Mouse (Mus musculus) heart, embryonic 16.5 days (tissue): ENCODE data around the gene 1700049E17Rik2. TPM values are rescaled to one million over a fixed set of nuclear protein-coding genes. Genes with fewer than 3 reads are reported as not detected.
"Not testable (repeated sequence)": the region's sequence is repeated elsewhere in the genome, so short reads cannot be mapped to it uniquely, and the experiment has no call there.

Experiments
- ATAC-seq: fragments of 200-750 bp; cut with Nextera tagmentation; replicated peaks from 2 replicates; pipeline ENCODE4 v1.8.0; 2017; ENCODE audit warnings: moderate number of reproducible peaks; ENCODE audit not compliant: insufficient read depth, low FRiP score; ENCODE audit errors: extremely low read depth
- H3K27ac ChIP-seq: fragments of 300-500 bp; sonication (generic); 2 replicates; pipeline ENCODE4 v1.5.1; 2014; ENCODE audit warnings: mild to moderate bottlenecking, low read length, control low read depth, moderate library complexity
- H3K27me3 ChIP-seq: fragments of 300-500 bp; sonication (generic); 2 replicates; pipeline ENCODE4 v1.6.1; 2014; ENCODE audit warnings: low read length, mixed read lengths; ENCODE audit not compliant: control insufficient read depth, insufficient read depth
- H3K36me3 ChIP-seq: fragments of 300-500 bp; sonication (generic); 2 replicates; pipeline ENCODE4 v1.6.1; 2014; ENCODE audit not compliant: control insufficient read depth, insufficient read depth
- H3K4me1 ChIP-seq: fragments of 300-500 bp; sonication (generic); 2 replicates; pipeline ENCODE4 v1.6.1; 2014; ENCODE audit warnings: low read length, mixed read lengths; ENCODE audit not compliant: control insufficient read depth, insufficient read depth
- H3K4me2 ChIP-seq: fragments of 300-500 bp; sonication (generic); 2 replicates; pipeline ENCODE4 v1.6.1; 2014; ENCODE audit warnings: low read depth, mild to moderate bottlenecking, control low read depth, low read length
- H3K4me3 ChIP-seq: fragments of 300-500 bp; sonication (generic); 2 replicates; pipeline ENCODE4 v1.5.1; 2014; ENCODE audit warnings: mild to moderate bottlenecking, control low read depth, low read length
- H3K9ac ChIP-seq: fragments of 300-500 bp; sonication (generic); 2 replicates; pipeline ENCODE4 v1.6.1; 2014; ENCODE audit warnings: low read length, control low read depth
- H3K9me3 ChIP-seq: fragments of 300-500 bp; sonication (generic); replicated peaks from 2 replicates; pipeline ENCODE4 v1.6.1; 2016; ENCODE audit warnings: low read length; ENCODE audit not compliant: control insufficient read depth
- WGBS: fragments of 180-500 bp; shearing (Covaris S2); extraction: QIAGEN DNeasy Blood & Tissue Kit; methylation state at CpG from one replicate; pipeline ENCODE4 v1.1.7; 2014; 5-methylcytosine and 5-hydroxymethylcytosine counted together
- polyA plus RNA-seq: library from polyadenylated mRNA; unstranded; fragments of >200 nt; fragmentation: Nextera tagmentation; extraction: Ambion mirVana; gene quantifications from 2 replicates; pipeline ENCODE4 v1.2.1, GENCODE M21; 2015

The 1700049E17Rik2 gene
- not detected in 2 replicates for polyA plus RNA-seq

DNA sequence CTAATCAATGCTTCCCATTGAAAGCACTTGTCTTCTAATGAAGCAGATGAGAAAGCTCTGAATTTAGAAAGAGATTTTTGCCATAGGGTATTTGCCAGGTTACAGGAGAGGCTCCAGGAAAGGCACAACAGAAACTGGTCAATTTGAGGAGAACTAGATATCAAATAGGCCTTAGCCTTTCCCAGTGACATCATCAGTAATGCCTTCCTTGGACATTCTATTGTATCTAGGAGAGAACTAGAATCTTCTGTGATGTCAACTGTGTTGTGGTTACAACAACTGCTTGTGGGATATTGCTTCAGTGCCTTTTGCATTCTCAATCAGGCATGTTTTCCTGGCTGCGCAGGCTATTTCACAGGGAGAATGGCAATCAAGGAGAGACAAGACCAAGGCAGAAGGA is at the start of gene 1700049E17Rik2:
Gene 1700049E17Rik2, plus strand, starts transcription at position 301 of the 400 bp plus-strand sequence.
- H3K9me3 ChIP-seq, H3K4me1 ChIP-seq, H3K36me3 ChIP-seq, H3K4me3 ChIP-seq, ATAC-seq, H3K4me2 ChIP-seq, H3K27ac ChIP-seq, H3K9ac ChIP-seq, H3K27me3 ChIP-seq: not testable (repeated sequence)
- no CpG with 5 or more reads among the region's 1 CpGs for WGBS

GRCm38 (mm10) chr14:41524695-41525094 is 48.3 kb upstream of the 1700049E17Rik2 start:
- H3K36me3 ChIP-seq, H3K4me2 ChIP-seq, H3K9me3 ChIP-seq, H3K4me3 ChIP-seq, ATAC-seq, H3K27me3 ChIP-seq, H3K27ac ChIP-seq, H3K4me1 ChIP-seq, H3K9ac ChIP-seq: not testable (repeated sequence)
- WGBS = 53% methylated on average over 1 of the region's 1 CpGs

DNA sequence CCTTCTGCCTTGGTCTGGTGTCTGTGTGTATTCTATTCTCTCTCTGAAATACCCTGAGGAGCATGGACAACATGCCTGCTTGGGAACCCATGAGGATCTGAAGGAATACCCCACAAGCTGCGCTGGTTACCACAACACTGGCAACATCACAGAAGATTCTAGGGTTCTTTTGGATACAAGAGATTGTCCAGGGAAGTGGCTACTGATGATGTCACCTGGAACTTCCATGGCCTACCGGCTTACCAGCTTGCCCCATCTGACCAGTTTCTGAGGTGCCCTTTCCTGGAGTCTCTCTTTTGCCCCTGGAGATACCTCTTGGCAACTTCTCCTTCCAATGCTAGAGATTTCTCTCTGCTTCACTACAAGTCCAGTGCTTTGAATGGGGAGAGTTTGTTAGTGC is 17.5 kb upstream of the 1700049E17Rik2 start, which contains the start of gene Gm7970:
Gene Gm7970, minus strand, starts transcription at position 101 of the 400 bp plus-strand sequence.
- not testable (repeated sequence) for ATAC-seq, H3K27me3 ChIP-seq, H3K9ac ChIP-seq, H3K4me2 ChIP-seq, H3K36me3 ChIP-seq, H3K9me3 ChIP-seq, H3K27ac ChIP-seq, H3K4me1 ChIP-seq, H3K4me3 ChIP-seq
- WGBS = no CpG with 5 or more reads among the region's 2 CpGs

DNA sequence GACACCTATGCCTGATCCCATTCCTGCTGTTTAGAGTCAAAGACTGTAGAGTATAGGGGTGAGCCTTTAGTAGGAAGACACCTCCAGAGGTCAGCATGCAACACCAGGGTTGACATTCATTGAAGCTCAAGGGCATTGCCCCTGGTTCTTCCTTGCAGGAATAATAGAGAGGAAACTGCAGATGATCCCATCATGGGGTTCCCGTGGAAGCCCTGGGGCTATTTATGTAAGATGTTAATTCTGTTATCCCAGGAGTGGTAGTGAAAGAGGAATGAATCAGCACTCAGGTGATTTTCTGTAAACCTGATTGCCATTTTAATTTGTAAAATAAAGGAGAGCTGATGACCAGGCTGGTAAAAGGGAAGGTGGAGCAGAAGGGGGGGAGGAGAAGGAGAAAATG is 13.3 kb downstream of the 1700049E17Rik2 start:
- H3K4me1 ChIP-seq, H3K36me3 ChIP-seq, H3K27ac ChIP-seq, H3K4me3 ChIP-seq, H3K9ac ChIP-seq, H3K4me2 ChIP-seq, H3K9me3 ChIP-seq, ATAC-seq, H3K27me3 ChIP-seq: not testable (repeated sequence)
- 79% methylated on average over 1 of the region's 1 CpGs for WGBS

- H3K9ac ChIP-seq, H3K9me3 ChIP-seq, H3K27me3 ChIP-seq, H3K4me2 ChIP-seq, H3K36me3 ChIP-seq, H3K27ac ChIP-seq, H3K4me1 ChIP-seq, ATAC-seq, H3K4me3 ChIP-seq: not testable (repeated sequence)
- 86% methylated on average over 15 of the region's 15 CpGs for WGBS
Measured at GRCm38 (mm10) chr14:41600935-41601334, 27.9 kb downstream of the 1700049E17Rik2 start.

- H3K9ac ChIP-seq, H3K27ac ChIP-seq, H3K27me3 ChIP-seq, H3K4me1 ChIP-seq, H3K36me3 ChIP-seq, ATAC-seq, H3K4me2 ChIP-seq, H3K4me3 ChIP-seq, H3K9me3 ChIP-seq: not testable (repeated sequence)
- WGBS = 47% methylated on average over 1 of the region's 1 CpGs
Measured at GRCm38 (mm10) chr14:41610690-41611089, 37.7 kb downstream of the 1700049E17Rik2 start.

DNA sequence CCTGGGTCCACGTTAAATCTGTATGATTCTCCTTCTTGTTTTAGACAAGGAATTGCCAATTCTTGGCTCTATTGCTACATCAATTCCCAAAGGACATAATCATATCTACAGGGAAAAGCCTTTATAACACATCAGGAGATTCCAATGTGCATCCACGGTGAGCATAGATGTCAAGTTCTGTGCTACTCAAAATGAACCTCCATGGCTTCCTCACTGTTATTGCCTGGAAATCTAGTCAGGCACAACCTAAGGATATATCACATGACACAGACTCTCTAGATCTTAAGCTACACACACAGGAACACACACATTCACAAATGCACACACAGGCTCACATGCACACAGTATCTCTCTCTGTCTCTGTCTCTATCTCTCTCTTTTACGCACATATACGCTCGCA is 49.5 kb downstream of the 1700049E17Rik2 start:
- H3K27ac ChIP-seq, H3K4me2 ChIP-seq, H3K4me3 ChIP-seq, H3K9me3 ChIP-seq, H3K27me3 ChIP-seq, H3K9ac ChIP-seq, H3K4me1 ChIP-seq, ATAC-seq, H3K36me3 ChIP-seq: not testable (repeated sequence)
- 92% methylated on average over 4 of the region's 5 CpGs for WGBS

DNA sequence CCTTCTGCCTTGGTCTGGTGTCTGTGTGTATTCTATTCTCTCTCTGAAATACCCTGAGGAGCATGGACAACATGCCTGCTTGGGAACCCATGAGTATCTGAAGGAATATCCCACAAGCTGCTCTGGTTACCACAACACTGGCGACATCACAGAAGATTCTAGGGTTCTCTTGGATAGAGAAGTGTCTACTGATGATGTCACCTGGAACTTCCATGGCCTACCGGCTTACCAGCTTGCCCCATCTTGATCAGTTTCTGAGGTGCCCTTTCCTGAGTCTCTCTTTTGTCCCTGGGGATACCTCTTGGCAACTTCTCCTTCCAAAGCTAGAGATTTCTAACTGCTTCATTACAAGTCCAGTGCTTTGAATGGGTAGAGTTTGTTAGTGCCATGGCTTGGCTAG is 51.5 kb downstream of the 1700049E17Rik2 start, which contains the start of gene Gm3072:
Gene Gm3072, minus strand, starts transcription at position 101 of the 400 bp plus-strand sequence.
- ATAC-seq, H3K9ac ChIP-seq, H3K4me3 ChIP-seq, H3K27me3 ChIP-seq, H3K9me3 ChIP-seq, H3K4me2 ChIP-seq, H3K4me1 ChIP-seq, H3K27ac ChIP-seq, H3K36me3 ChIP-seq: not testable (repeated sequence)
- 58% methylated on average over 1 of the region's 2 CpGs for WGBS

DNA sequence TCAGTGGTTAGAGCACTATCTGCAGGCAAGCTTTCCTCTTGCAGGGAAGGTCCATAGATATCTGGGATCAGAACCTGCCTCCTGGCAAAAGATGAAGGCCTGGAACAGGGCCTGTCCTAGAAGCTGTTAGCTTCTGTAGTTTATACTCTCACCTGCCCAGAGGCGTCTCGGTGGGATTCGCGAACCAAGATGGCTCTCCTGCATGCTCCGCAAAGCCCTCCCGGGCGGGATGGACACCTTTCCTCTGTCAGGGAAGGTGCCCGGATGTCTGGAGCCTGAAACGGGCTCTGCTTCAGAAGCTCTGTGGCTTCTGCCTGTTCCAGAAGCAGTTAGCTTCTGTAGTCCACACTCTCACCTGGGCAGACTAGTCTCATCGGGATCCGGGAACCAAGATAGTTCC is 57.1 kb downstream of the 1700049E17Rik2 start:
- H3K9ac ChIP-seq, H3K27ac ChIP-seq, H3K36me3 ChIP-seq, H3K4me1 ChIP-seq, H3K9me3 ChIP-seq, ATAC-seq, H3K4me3 ChIP-seq, H3K27me3 ChIP-seq, H3K4me2 ChIP-seq: not testable (repeated sequence)
- 90% methylated on average over 9 of the region's 11 CpGs for WGBS
